ENCODE assay signal across 14 mouse cellular contexts in genomic region chr7:101973730-101974129, GRCm38 (mm10). TPM values are rescaled to one million over a fixed set of nuclear protein-coding genes. Genes with fewer than 3 reads are reported as not detected.
DNase-seq lines count a peak whose midpoint lies in the region; ATAC-seq lines count a peak whose summit lies in the region.
"Had no signal": no experiment of that assay in that cellular context is flagged by ENCODE, and none has a peak within 500 bp of the region (broad histone marks: within the 10 kb centered on the region; RNA-seq: fewer than 3 reads in every experiment).

No protein-coding gene starts in this region.

- H3K4me1 ChIP-seq in heart, embryonic 16.5 days (ENCODE audit: control insufficient read depth, insufficient read depth, low read length) = peaks cover 43% of the 10 kb centered on the region
- H3K4me1 ChIP-seq in embryonic facial prominence, embryonic 14.5 days (ENCODE audit: control insufficient read depth, insufficient read depth, low read length) = peaks cover 38% of the 10 kb centered on the region
- peaks cover 50% of the 10 kb centered on the region for H3K4me1 ChIP-seq in limb, embryonic 15.5 days

- no peaks in the 10 kb centered on the region for H3K9me3 ChIP-seq in heart, embryonic 16.5 days (replicated peaks; ENCODE audit: control insufficient read depth, low read length)
- H3K9me3 ChIP-seq in embryonic facial prominence, embryonic 14.5 days (ENCODE audit: control insufficient read depth, low read length) = no peaks in the 10 kb centered on the region
- no peaks in the 10 kb centered on the region for H3K9me3 ChIP-seq in limb, embryonic 15.5 days
- H3K9me3 ChIP-seq: heart, embryonic 12.5 days; midbrain, embryonic 12.5 days had no signal

- H3K36me3 ChIP-seq in heart, embryonic 16.5 days (ENCODE audit: control insufficient read depth, insufficient read depth) = peaks cover 3% of the 10 kb centered on the region; the same call in 1 of the 2 replicates
- H3K36me3 ChIP-seq in embryonic facial prominence, embryonic 14.5 days (ENCODE audit: control insufficient read depth, insufficient read depth, low read length) = 0 out of 2 replicates have a peak, but pooled peaks cover 12% of the 10 kb centered on the region
- peaks cover 12% of the 10 kb centered on the region for H3K36me3 ChIP-seq in limb, embryonic 15.5 days

- intact Hi-C loops in heart, postnatal 36 days (cut with DNase I) = loop anchor here (2.0 kb wide), 1 partner anchor 21 kb away; no protein-coding TSS in a partner anchor

- no peak overlapping the region for H3K4me3 ChIP-seq in heart, embryonic 16.5 days (ENCODE audit: low read length)
- H3K4me3 ChIP-seq in embryonic facial prominence, embryonic 14.5 days (ENCODE audit: low read depth, low read length) = no peak overlapping the region
- no peak overlapping the region for H3K4me3 ChIP-seq in limb, embryonic 15.5 days
- H3K4me3 ChIP-seq: heart, embryonic 12.5 days; midbrain, embryonic 12.5 days had no signal

- H3K4me2 ChIP-seq in heart, embryonic 16.5 days (ENCODE audit: low read depth, low read length) = no peak overlapping the region
- H3K4me2 ChIP-seq in embryonic facial prominence, embryonic 14.5 days (ENCODE audit: low read depth, low read length) = peak overlapping the region; percentile 28; the same call in 1 of the 2 replicates
- H3K4me2 ChIP-seq in limb, embryonic 15.5 days = peak overlapping the region; percentile 21
- H3K4me2 ChIP-seq: heart, embryonic 12.5 days; midbrain, embryonic 12.5 days had no signal

- no peaks in the 10 kb centered on the region for H3K27me3 ChIP-seq in heart, embryonic 16.5 days (ENCODE audit: control insufficient read depth, insufficient read depth, low read length)
- no peaks in the 10 kb centered on the region for H3K27me3 ChIP-seq in embryonic facial prominence, embryonic 14.5 days (replicated peaks; ENCODE audit: control insufficient read depth, insufficient read depth, low read length)
- H3K27me3 ChIP-seq in limb, embryonic 15.5 days = no peaks in the 10 kb centered on the region
- H3K27me3 ChIP-seq: heart, embryonic 12.5 days; midbrain, embryonic 12.5 days had no signal

- 0 out of 2 replicates have a peak overlapping the region, but pooled peaks have one; percentile 20 for H3K9ac ChIP-seq in heart, embryonic 16.5 days (ENCODE audit: low read length)
- no peak overlapping the region for H3K9ac ChIP-seq in embryonic facial prominence, embryonic 14.5 days (ENCODE audit: low read depth, low read length)
- no peak overlapping the region for H3K9ac ChIP-seq in limb, embryonic 15.5 days
- H3K9ac ChIP-seq: heart, embryonic 12.5 days; liver, embryonic 14.5 days; midbrain, embryonic 12.5 days had no signal

- peak overlapping the region; percentile 51; the same call in 1 of the 2 replicates for H3K27ac ChIP-seq in heart, embryonic 16.5 days (ENCODE audit: low read length)
- H3K27ac ChIP-seq in embryonic facial prominence, embryonic 14.5 days (replicated peaks; ENCODE audit: low read depth, low read length) = peak overlapping the region; percentile 77
- H3K27ac ChIP-seq in limb, embryonic 15.5 days = peak overlapping the region; percentile 75
- H3K27ac ChIP-seq: liver, embryonic 14.5 days; midbrain, embryonic 12.5 days had no signal

- 71% methylated on average over 3 of the region's 3 CpGs for WGBS in heart, embryonic 16.5 days
- 28% methylated on average over 3 of the region's 3 CpGs for WGBS in embryonic facial prominence, embryonic 14.5 days
- 25% methylated on average over 3 of the region's 3 CpGs for WGBS in limb, embryonic 15.5 days

- DNase-seq in heart, postnatal 36 days = no peak
- peak; percentile 25 for DNase-seq in NIH3T3 (ENCODE audit: low read depth)
- DNase-seq in embryonic facial prominence, embryonic 14.5 days (ENCODE audit: low spot score) = peak; percentile 91
- DNase-seq in layer of hippocampus, adult 9-10 months (ENCODE audit: low spot score) = no peak
- DNase-seq in adrenal gland, adult 18-20 months (ENCODE audit: low spot score in 2 of 2) = no peak
- no peak for DNase-seq in cerebellum, adult 8-10 months
- DNase-seq: kidney, adult 11 months; layer of hippocampus, adult 9-11 months; right cerebral cortex, postnatal 14 days had no signal

- ATAC-seq in heart, embryonic 16.5 days (replicated peaks; ENCODE audit: extremely low read depth, insufficient read depth, low FRiP score) = no peak
- ATAC-seq in embryonic facial prominence, embryonic 14.5 days (ENCODE audit: low read depth) = no peak
- ATAC-seq in limb, embryonic 15.5 days (ENCODE audit: insufficient number of reproducible peaks, low FRiP score, low TSS enrichment, low read depth) = no peak

RNA-seq across cellular contexts. Expression of gene Numa1, which starts 39.8 kb away (rescaled TPM):
- polyA plus RNA-seq in heart, embryonic 16.5 days (2015; fragmentation: Nextera tagmentation; extraction: Ambion mirVana) = 41.0 and 46.5 TPM in 2 replicates
- 10 to 100 TPM; 97.8 to 98.6 TPM for total RNA-seq in heart, postnatal 36 days (2021)
- polyA plus RNA-seq in embryonic facial prominence, embryonic 14.5 days (2014; fragmentation: Nextera tagmentation; extraction: Ambion mirVana) = 88.9 and 97.8 TPM in 2 replicates
- polyA plus RNA-seq in limb, embryonic 15.5 days (2015; fragmentation: Nextera tagmentation; extraction: Ambion mirVana) = 66.2 and 72.9 TPM in 2 replicates
- total RNA-seq in adrenal gland, adult 18-20 months (2021) = 100 to 1,000 TPM; 141 to 160 TPM

RNA-seq across cellular contexts. Expression of gene Lrrc51, which starts 40.0 kb away (rescaled TPM):
- polyA plus RNA-seq in heart, embryonic 16.5 days (2015; fragmentation: Nextera tagmentation; extraction: Ambion mirVana) = 5.9 and 7.0 TPM in 2 replicates
- total RNA-seq in heart, postnatal 36 days (2021) = 1 to 10 TPM; 3.6 to 5.2 TPM
- polyA plus RNA-seq in embryonic facial prominence, embryonic 14.5 days (2014; fragmentation: Nextera tagmentation; extraction: Ambion mirVana) = 9.3 and 14.2 TPM in 2 replicates
- polyA plus RNA-seq in limb, embryonic 15.5 days (2015; fragmentation: Nextera tagmentation; extraction: Ambion mirVana) = 8.8 and 11.5 TPM in 2 replicates
- total RNA-seq in adrenal gland, adult 18-20 months (2021) = 10 to 100 TPM; 12.2 to 13.9 TPM

RNA-seq across cellular contexts. Expression of gene Il18bp, which starts 44.8 kb away (rescaled TPM):
- polyA plus RNA-seq in heart, embryonic 16.5 days (2015; fragmentation: Nextera tagmentation; extraction: Ambion mirVana) = 1.9 and 3.2 TPM in 2 replicates
- total RNA-seq in heart, postnatal 36 days (2021) = 1 to 10 TPM; 7.3 to 8.6 TPM
- 2.0 and 3.0 TPM in 2 replicates for polyA plus RNA-seq in embryonic facial prominence, embryonic 14.5 days (2014; fragmentation: Nextera tagmentation; extraction: Ambion mirVana)
- polyA plus RNA-seq in limb, embryonic 15.5 days (2015; fragmentation: Nextera tagmentation; extraction: Ambion mirVana) = 1.9 and 2.4 TPM in 2 replicates
- 10 to 100 TPM in 1 of 2 experiments, 1 to 10 TPM in 1; 8.4 to 12.5 TPM for total RNA-seq in adrenal gland, adult 18-20 months (2021)

Comparison
In these comparisons a context has a peak if more than half of its experiments do, and no peak if none do; other contexts are left out.
1. DNase-seq: peak in NIH3T3 (single experiment) and embryonic facial prominence, embryonic 14.5 days (single experiment); none in heart, postnatal 36 days (0 of 2), layer of hippocampus, adult 9-10 months (single experiment), adrenal gland, adult 18-20 months (0 of 2) and cerebellum, adult 8-10 months (single experiment).
2. Peak in every context shown above with its lines, with median percentiles within 50 percentile points of each other: H3K27ac ChIP-seq.